Mouse (Mus musculus) MEL (cell line): ENCODE results near the gene Hmgcl. TPM values are rescaled to one million over a fixed set of nuclear protein-coding genes. Genes with fewer than 3 reads are reported as not detected.

Experiments
- DNase-seq: peaks from one replicate; pipeline ENCODE4 v3.0.0; 2011; ENCODE audit warnings: low read depth, low spot score
- H3K27ac ChIP-seq: 2 replicates; pipeline ENCODE4 v1.5.1; 2012; ENCODE audit warnings: low read depth, mild to moderate bottlenecking, control low read depth, low read length, moderate library complexity; ENCODE audit not compliant: control insufficient read depth
- H3K27me3 ChIP-seq, 2 experiments: fragments of 150-350 bp in 1 of 2; sonication (generic) in 1 of 2; 2 replicates each; pipeline ENCODE4 v1.6.1; 2012; ENCODE audit warnings: low read length in 2 of 2, mild to moderate bottlenecking in 2 of 2, improper control_type of control experiment in 1 of 2, moderate library complexity in 1 of 2; ENCODE audit not compliant: insufficient read depth in 2 of 2, control insufficient read depth in 1 of 2
- H3K36me3 ChIP-seq, 2 experiments: 2 replicates each; pipeline ENCODE4 v1.6.1; 2012 to 2014; ENCODE audit warnings: low read length in 2 of 2, improper control_type of control experiment in 1 of 2, inconsistent platforms in 1 of 2, mild to moderate bottlenecking in 1 of 2; ENCODE audit not compliant: insufficient read depth in 2 of 2, control insufficient read depth in 1 of 2
- H3K4me1 ChIP-seq, 2 experiments: fragments of 150-350 bp in 1 of 2; sonication (generic) in 1 of 2; 2 replicates each; pipeline ENCODE4 v1.6.1; 2012; ENCODE audit warnings: low read length in 2 of 2, improper control_type of control experiment in 1 of 2, mild to moderate bottlenecking in 1 of 2; ENCODE audit not compliant: insufficient read depth in 2 of 2, control insufficient read depth in 1 of 2
- H3K4me3 ChIP-seq, 2 experiments: fragments of 150-350 bp in 1 of 2; sonication (generic) in 1 of 2; 2 replicates each; pipeline ENCODE4 v1.5.1; 2012; ENCODE audit warnings: low read depth in 2 of 2, low read length in 2 of 2, mild to moderate bottlenecking in 2 of 2, moderate library complexity in 2 of 2, control low read depth in 1 of 2, improper control_type of control experiment in 1 of 2; ENCODE audit not compliant: control insufficient read depth in 1 of 2, insufficient read depth in 1 of 2
- H3K79me2 ChIP-seq: 2 replicates; pipeline ENCODE4 v1.6.1; 2012; ENCODE audit warnings: mild to moderate bottlenecking, low read length, moderate library complexity; ENCODE audit not compliant: control insufficient read depth, poor library complexity, insufficient read depth
- H3K9ac ChIP-seq: 2 replicates; pipeline ENCODE4 v1.6.1; 2012; ENCODE audit warnings: low read depth, mild to moderate bottlenecking, control low read depth, low read length, moderate library complexity; ENCODE audit not compliant: control insufficient read depth, poor library complexity, severe bottlenecking
- H3K9me3 ChIP-seq: fragments of 150-350 bp; sonication (generic); replicated peaks from 2 replicates; pipeline ENCODE4 v1.6.1; 2012; ENCODE audit warnings: mild to moderate bottlenecking, low read length, improper control_type of control experiment, moderate library complexity; ENCODE audit not compliant: insufficient read depth
- BHLHE40 ChIP-seq: IDR thresholded peaks from 2 replicates; pipeline ENCODE4 v1.6.1; 2012; ENCODE audit warnings: low read depth, mild to moderate bottlenecking, inconsistent platforms, low read length, improper control_type of control experiment, borderline replicate concordance
- CHD1 ChIP-seq: IDR thresholded peaks from 2 replicates; pipeline ENCODE4 v1.6.1; 2012; ENCODE audit warnings: low read depth, mild to moderate bottlenecking, inconsistent platforms, low read length, improper control_type of control experiment
- CHD2 ChIP-seq: IDR thresholded peaks from 2 replicates; pipeline ENCODE4 v1.6.1; 2011; ENCODE audit warnings: low read length, improper control_type of control experiment
- CTCF ChIP-seq, 3 experiments: IDR thresholded peaks in 2 of 3; conservative IDR thresholded peaks in 1 of 3; 2 replicates each; pipeline ENCODE4 v1.5.1; 2011 to 2012; ENCODE audit warnings: low read length in 3 of 3, low read depth in 2 of 3, mild to moderate bottlenecking in 2 of 3, improper control_type of control experiment in 1 of 3, inconsistent platforms in 1 of 3, mixed read lengths in 1 of 3, moderate library complexity in 1 of 3; ENCODE audit not compliant: control insufficient read depth in 1 of 3, insufficient read depth in 1 of 3, poor library complexity in 1 of 3, severe bottlenecking in 1 of 3
- E2F4 ChIP-seq: IDR thresholded peaks from 2 replicates; pipeline ENCODE4 v1.6.1; 2011; ENCODE audit warnings: low read depth, low read length, improper control_type of control experiment, borderline replicate concordance
- ELF1 ChIP-seq: IDR thresholded peaks from 2 replicates; pipeline ENCODE4 v1.6.1; 2014; ENCODE audit warnings: low read depth, mild to moderate bottlenecking, inconsistent platforms, low read length, improper control_type of control experiment, moderate library complexity
- ETS1 ChIP-seq: IDR thresholded peaks from 2 replicates; pipeline ENCODE4 v1.6.1; 2012; ENCODE audit warnings: low read depth, mild to moderate bottlenecking, inconsistent platforms, low read length, improper control_type of control experiment, moderate library complexity
- GABPA ChIP-seq: IDR thresholded peaks from 2 replicates; pipeline ENCODE4 v1.6.1; 2012; ENCODE audit warnings: low read depth, mild to moderate bottlenecking, inconsistent platforms, low read length, improper control_type of control experiment, moderate library complexity
- GATA1 ChIP-seq: IDR thresholded peaks from 2 replicates; pipeline ENCODE4 v1.6.1; 2011; ENCODE audit warnings: low read depth, low read length, improper control_type of control experiment
- HCFC1 ChIP-seq: IDR thresholded peaks from 2 replicates; pipeline ENCODE4 v1.6.1; 2012; ENCODE audit warnings: low read depth, mild to moderate bottlenecking, inconsistent platforms, low read length, improper control_type of control experiment, moderate library complexity
- JUND ChIP-seq: IDR thresholded peaks from 2 replicates; pipeline ENCODE4 v1.6.1; 2011; ENCODE audit warnings: low read depth, mild to moderate bottlenecking, improper control_type of control experiment, low read length
- KAT2A ChIP-seq: conservative IDR thresholded peaks from 2 replicates; pipeline ENCODE4 v1.6.1; 2012; ENCODE audit warnings: low read depth, low read length, improper control_type of control experiment, inconsistent platforms
- MAFK ChIP-seq: IDR thresholded peaks from 2 replicates; pipeline ENCODE4 v1.6.1; 2011; ENCODE audit warnings: low read depth, mild to moderate bottlenecking, low read length, improper control_type of control experiment, borderline replicate concordance
- MAX ChIP-seq: IDR thresholded peaks from 2 replicates; pipeline ENCODE4 v1.6.1; 2011; ENCODE audit warnings: low read length, improper control_type of control experiment
- MEF2A ChIP-seq: IDR thresholded peaks from 2 replicates; pipeline ENCODE4 v1.6.1; 2014; ENCODE audit warnings: low read depth, mild to moderate bottlenecking, inconsistent platforms, low read length, improper control_type of control experiment; ENCODE audit not compliant: poor library complexity, insufficient replicate concordance, severe bottlenecking; ENCODE audit errors: extremely low read depth
- MXI1 ChIP-seq: IDR thresholded peaks from 2 replicates; pipeline ENCODE4 v1.6.1; 2011; ENCODE audit warnings: mild to moderate bottlenecking, low read depth, low read length, improper control_type of control experiment
- MYB ChIP-seq: IDR thresholded peaks from 2 replicates; pipeline ENCODE4 v1.6.1; 2011; ENCODE audit warnings: mild to moderate bottlenecking, low read depth, low read length, improper control_type of control experiment
- MYC ChIP-seq: IDR thresholded peaks from 2 replicates; pipeline ENCODE4 v1.6.1; 2011; ENCODE audit warnings: low read depth, mild to moderate bottlenecking, low read length, improper control_type of control experiment, moderate library complexity
- NRF1 ChIP-seq: IDR thresholded peaks from 2 replicates; pipeline ENCODE4 v1.6.1; 2014; ENCODE audit warnings: low read depth, mild to moderate bottlenecking, inconsistent platforms, low read length, improper control_type of control experiment, moderate library complexity; ENCODE audit not compliant: poor library complexity, insufficient read depth, severe bottlenecking
- POLR2A ChIP-seq, 2 experiments: IDR thresholded peaks; 2 replicates each; pipeline ENCODE4 v1.6.1; 2011 to 2012; ENCODE audit warnings: low read length in 2 of 2, mild to moderate bottlenecking in 2 of 2, control low read depth in 1 of 2, improper control_type of control experiment in 1 of 2, low read depth in 1 of 2, moderate library complexity in 1 of 2; ENCODE audit not compliant: control insufficient read depth in 1 of 2, insufficient read depth in 1 of 2, poor library complexity in 1 of 2
- POLR2AphosphoS2 ChIP-seq: IDR thresholded peaks from 2 replicates; pipeline ENCODE4 v1.6.1; 2011; ENCODE audit warnings: low read length, improper control_type of control experiment
- POLR2AphosphoS5 ChIP-seq: IDR thresholded peaks from 2 replicates; pipeline ENCODE4 v1.6.1; 2012; ENCODE audit warnings: low read depth, borderline replicate concordance, mild to moderate bottlenecking, inconsistent platforms, low read length, moderate library complexity, mixed read lengths
- RAD21 ChIP-seq: IDR thresholded peaks from 2 replicates; pipeline ENCODE4 v1.6.1; 2011; ENCODE audit warnings: mild to moderate bottlenecking, low read depth, low read length, improper control_type of control experiment
- RCOR1 ChIP-seq: IDR thresholded peaks from 2 replicates; pipeline ENCODE4 v1.6.1; 2012; ENCODE audit warnings: low read depth, mild to moderate bottlenecking, inconsistent platforms, low read length, improper control_type of control experiment
- SIN3A ChIP-seq: IDR thresholded peaks from 2 replicates; pipeline ENCODE4 v1.6.1; 2012; ENCODE audit warnings: low read length, improper control_type of control experiment, inconsistent platforms
- SMC3 ChIP-seq: IDR thresholded peaks from 2 replicates; pipeline ENCODE4 v1.6.1; 2011; ENCODE audit warnings: low read depth, low read length, improper control_type of control experiment
- TAL1 ChIP-seq: IDR thresholded peaks from 2 replicates; pipeline ENCODE4 v1.6.1; 2012; ENCODE audit warnings: mild to moderate bottlenecking, inconsistent platforms, low read length, moderate library complexity, mixed read lengths
- TBP ChIP-seq: IDR thresholded peaks from 2 replicates; pipeline ENCODE4 v1.8.0; 2011; ENCODE audit warnings: low read depth, low read length, improper control_type of control experiment
- TCF12 ChIP-seq: IDR thresholded peaks from 2 replicates; pipeline ENCODE4 v1.6.1; 2014; ENCODE audit warnings: low read depth, mild to moderate bottlenecking, inconsistent platforms, low read length, improper control_type of control experiment, moderate library complexity
- UBTF ChIP-seq: IDR thresholded peaks from 2 replicates; pipeline ENCODE4 v1.6.1; 2012; ENCODE audit warnings: low read depth, mild to moderate bottlenecking, inconsistent platforms, low read length, improper control_type of control experiment, moderate library complexity, borderline replicate concordance; ENCODE audit not compliant: insufficient read depth
- USF1 ChIP-seq: IDR thresholded peaks from 2 replicates; pipeline ENCODE4 v1.6.1; 2014; ENCODE audit warnings: low read depth, mild to moderate bottlenecking, inconsistent platforms, low read length, improper control_type of control experiment, moderate library complexity
- USF2 ChIP-seq, 2 experiments: IDR thresholded peaks; 2 replicates each; pipeline ENCODE4 v1.6.1; 2011 to 2012; ENCODE audit warnings: improper control_type of control experiment in 2 of 2, low read length in 2 of 2, borderline replicate concordance in 1 of 2, inconsistent platforms in 1 of 2, low read depth in 1 of 2, mild to moderate bottlenecking in 1 of 2; ENCODE audit not compliant: insufficient read depth in 1 of 2
- ZC3H11A ChIP-seq: IDR thresholded peaks from 2 replicates; pipeline ENCODE4 v1.6.1; 2012; ENCODE audit warnings: low read depth, mild to moderate bottlenecking, inconsistent platforms, low read length, improper control_type of control experiment
- ZKSCAN1 ChIP-seq: IDR thresholded peaks from 2 replicates; pipeline ENCODE4 v1.6.1; 2012; ENCODE audit warnings: low read depth, mild to moderate bottlenecking, inconsistent platforms, low read length, improper control_type of control experiment, moderate library complexity
- ZMIZ1 ChIP-seq: IDR thresholded peaks from 2 replicates; pipeline ENCODE4 v1.6.1; 2012; ENCODE audit warnings: low read depth, mild to moderate bottlenecking, inconsistent platforms, low read length, improper control_type of control experiment, moderate library complexity
- ZNF384 ChIP-seq: IDR thresholded peaks from 2 replicates; pipeline ENCODE4 v1.6.1; 2012; ENCODE audit warnings: low read depth, mild to moderate bottlenecking, inconsistent platforms, low read length, improper control_type of control experiment
- polyA plus RNA-seq, 2 experiments: library from polyadenylated mRNA; stranded (reverse) in 1 of 2; unstranded in 1 of 2; fragments of >175 nt in 1 of 2; fragments of >200 nt in 1 of 2; gene quantifications; 2 replicates each; pipeline versions ENCODE4 v1.2.1 to v1.2.4; 2012; ENCODE audit warnings: low replicate concordance in 2 of 2, low read depth in 1 of 2; ENCODE audit not compliant: insufficient read length in 2 of 2, insufficient read depth in 1 of 2, missing spikeins in 1 of 2
- total RNA-seq: library from RNA; depleted of rRNA; stranded (reverse); fragments of 300-350 nt; gene quantifications from 2 replicates; pipeline ENCODE4 v1.2.3, GENCODE M21; 2012

Hmgcl gene
- total and polyA plus RNA-seq, 3 experiments, result 48.7 to 66.5 TPM; not detected in 1

- Histone ChIP-seq H3K4me3 (peak overlapping the region; percentile 37 to 44), H3K9me3 (no peaks in the 10 kb centered on the region), H3K27ac (peak overlapping the region; percentile 99), H3K4me1 (peaks cover 19 to 38% of the 10 kb centered on the region in 2 experiments), H3K27me3 (no peaks in the 10 kb centered on the region), H3K79me2 (peaks cover 5% of the 10 kb centered on the region), H3K9ac (peak overlapping the region; percentile 77), H3K36me3 (peaks cover 0 to 24% of the 10 kb centered on the region in 2 experiments; a peak in 2 of 4 replicates)
- peak; percentile 97 for DNase-seq
- TF ChIP-seq ZKSCAN1 (no peak), POLR2AphosphoS2 (peak; percentile 78; the same call in 1 of the 2 replicates), BHLHE40 (peak; percentile 58; the same call in 1 of the 2 replicates), NRF1 (no peak), HCFC1 (no peak), CHD1 (peak; percentile 53; the same call in 1 of the 2 replicates), E2F4 (no peak), MYC (0 out of 2 replicates have a peak, but pooled peaks have one; percentile 55), GABPA (no peak), KAT2A (no peak), USF2 (IDR thresholded peaks at IDR 0.05; ENCODE audit: borderline replicate concordance in 1 of 2, insufficient read depth in 1 of 2, low read depth in 1 of 2, low read length in 2 of 2) (no peak), UBTF (no peak), GATA1 (peak; percentile 94), TBP (peak; percentile 76), ZC3H11A (no peak), MAX (peak; percentile 74), ELF1 (no peak), MEF2A (no peak), SIN3A (peak; percentile 95), ZMIZ1 (peak; percentile 81; the same call in 1 of the 2 replicates), MAFK (no peak), MYB (no peak), ETS1 (peak; percentile 93), USF1 (peak; percentile 66), RCOR1 (peak; percentile 72), POLR2A (IDR thresholded peaks at IDR 0.05; ENCODE audit: control insufficient read depth in 1 of 2, insufficient read depth in 1 of 2, low read depth in 1 of 2, low read length in 2 of 2, poor library complexity in 1 of 2) (peak; percentile 51 to 76), RAD21 (no peak), JUND (no peak), SMC3 (no peak), CHD2 (no peak), TCF12 (peak; percentile 89), ZNF384 (0 out of 2 replicates have a peak, but pooled peaks have one; percentile 19), TAL1 (peak; percentile 86), POLR2AphosphoS5 (no peak), CTCF (IDR thresholded peaks at IDR 0.05 in 2 of 3, conservative IDR thresholded peaks at IDR 0.05 in 1 of 3; ENCODE audit: control insufficient read depth in 1 of 3, insufficient read depth in 1 of 3, low read depth in 2 of 3, low read length in 3 of 3, poor library complexity in 1 of 3, severe bottlenecking in 1 of 3) (peak in 1 of 3 experiments; percentile 8; a peak in 1 of 6 replicates), MXI1 (peak; percentile 82; the same call in 1 of the 2 replicates)
Measured at GRCm38 (mm10) chr4:135898380-135899049, 47.7 kb upstream of the Hmgcl start.
